Mouse (Mus musculus) liver, postnatal 0 days (tissue): ENCODE data around the gene Fbxo24.

Experiments
- CTCF ChIP-seq: sonication (generic); IDR thresholded peaks from 2 replicates; pipeline ENCODE4 v1.5.1; 2016; ENCODE audit warnings: antibody characterized with exemption, low read depth
- EP300 ChIP-seq: IDR thresholded peaks from 2 replicates; pipeline ENCODE4 v1.6.1; 2016; ENCODE audit warnings: antibody characterized with exemption, low read depth, mild to moderate bottlenecking

DNA sequence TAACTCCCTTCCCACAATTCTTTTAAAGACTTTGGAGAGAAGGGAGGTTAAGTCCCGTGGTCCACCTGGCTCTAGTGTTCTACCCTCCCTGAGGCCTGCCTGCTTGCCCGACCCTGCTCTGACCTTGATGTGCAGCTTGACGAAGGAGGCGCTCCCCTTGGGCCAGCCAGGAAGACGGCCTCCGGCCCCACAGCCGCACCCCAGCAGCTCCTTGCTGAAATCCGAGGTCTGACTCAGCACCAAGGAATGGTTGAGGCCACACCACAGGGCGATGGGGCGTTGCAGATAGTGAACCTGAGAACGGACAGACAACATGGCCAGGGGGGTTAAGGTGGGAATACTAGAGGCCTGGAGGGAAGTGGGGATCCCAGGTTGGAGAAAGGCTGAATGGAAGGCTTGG lies 15.3 kb downstream of the Fbxo24 start, which contains the start of gene Pcolce:
- TF ChIP-seq CTCF (no peak), EP300 (no peak)
